Mouse (Mus musculus) neural tube, embryonic 14.5 days (tissue): ENCODE measurements around the gene Ddx18. TPM values are rescaled to one million over a fixed set of nuclear protein-coding genes. Genes with fewer than 3 reads are reported as not detected.

Source experiments
- ATAC-seq: fragments of 200-750 bp; cut with Nextera tagmentation; 2 replicates; pipeline ENCODE4 v1.8.0; 2017; ENCODE audit warnings: low read depth, mild to moderate bottlenecking, moderate TSS enrichment, moderate library complexity
- H3K27ac ChIP-seq: fragments of 300-500 bp; sonication (generic); 2 replicates; pipeline ENCODE4 v1.5.1; 2014; ENCODE audit warnings: low read depth, mild to moderate bottlenecking, control low read depth, low read length, moderate library complexity, mixed read lengths
- H3K27me3 ChIP-seq: fragments of 300-500 bp; sonication (generic); 2 replicates; pipeline ENCODE4 v1.6.1; 2014; ENCODE audit warnings: low read length; ENCODE audit not compliant: control insufficient read depth, insufficient read depth
- H3K36me3 ChIP-seq: fragments of 300-500 bp; sonication (generic); 2 replicates; pipeline ENCODE4 v1.6.1; 2014; ENCODE audit warnings: low read length, mixed read lengths; ENCODE audit not compliant: control insufficient read depth, insufficient read depth
- H3K4me1 ChIP-seq: fragments of 300-500 bp; sonication (generic); 2 replicates; pipeline ENCODE4 v1.6.1; 2014; ENCODE audit warnings: low read length; ENCODE audit not compliant: control insufficient read depth, insufficient read depth
- H3K4me2 ChIP-seq: fragments of 300-500 bp; sonication (generic); 2 replicates; pipeline ENCODE4 v1.6.1; 2014; ENCODE audit warnings: mild to moderate bottlenecking, low read depth, low read length, control low read depth
- H3K4me3 ChIP-seq: fragments of 300-500 bp; sonication (generic); 2 replicates; pipeline ENCODE4 v1.5.1; 2014; ENCODE audit warnings: low read depth, low read length, control low read depth, mixed read lengths
- H3K9ac ChIP-seq: fragments of 300-500 bp; sonication (generic); replicated peaks from 2 replicates; pipeline ENCODE4 v1.6.1; 2014; ENCODE audit warnings: low read depth, mild to moderate bottlenecking, control low read depth, low read length, mixed read lengths
- H3K9me3 ChIP-seq: fragments of 300-500 bp; sonication (generic); 2 replicates; pipeline ENCODE4 v1.6.1; 2016; ENCODE audit warnings: low read length; ENCODE audit not compliant: control insufficient read depth
- WGBS: fragments of 180-500 bp; shearing (Covaris S2); extraction: QIAGEN DNeasy Blood & Tissue Kit; methylation state at CpG from one replicate; pipeline ENCODE4 v1.1.7; 2014; 5-methylcytosine and 5-hydroxymethylcytosine counted together
- polyA plus RNA-seq: library from polyadenylated mRNA; unstranded; fragments of >200 nt; fragmentation: Nextera tagmentation; extraction: Ambion mirVana; gene quantifications from 2 replicates; pipeline ENCODE4 v1.2.1, GENCODE M21; 2014

The Ddx18 gene
- polyA plus RNA-seq, 1 experiment from 2014 or later = 37.1 TPM

- H3K4me1 ChIP-seq = no peaks in the 10 kb centered on the region
- no peaks in the 10 kb centered on the region for H3K9me3 ChIP-seq
- no peak overlapping the region for H3K4me2 ChIP-seq
- H3K27ac ChIP-seq = no peak overlapping the region
- no peak overlapping the region for H3K4me3 ChIP-seq
- H3K36me3 ChIP-seq = no peaks in the 10 kb centered on the region
- no peaks in the 10 kb centered on the region for H3K27me3 ChIP-seq
- no peak overlapping the region for H3K9ac ChIP-seq
- no peak for ATAC-seq
- 82% methylated on average over 8 of the region's 8 CpGs for WGBS
Measured at GRCm38 (mm10) chr1:121540361-121540760, 27.4 kb downstream of the Ddx18 start.

GRCm38 (mm10) chr1:121531439-121531838 is 36.4 kb downstream of the Ddx18 start:
- ATAC-seq = no peak
- H3K9ac ChIP-seq = no peak overlapping the region
- no peak overlapping the region for H3K4me3 ChIP-seq
- H3K9me3 ChIP-seq = no peaks in the 10 kb centered on the region
- H3K27me3 ChIP-seq = peaks cover 10% of the 10 kb centered on the region
- 70% methylated on average over 7 of the region's 7 CpGs for WGBS
- H3K4me1 ChIP-seq = no peaks in the 10 kb centered on the region
- no peaks in the 10 kb centered on the region for H3K36me3 ChIP-seq
- H3K27ac ChIP-seq = no peak overlapping the region
- H3K4me2 ChIP-seq = no peak overlapping the region

- H3K4me2 ChIP-seq = no peak overlapping the region
- H3K36me3 ChIP-seq = no peaks in the 10 kb centered on the region
- no peak overlapping the region for H3K9ac ChIP-seq
- WGBS = 93% methylated on average over 6 of the region's 6 CpGs
- H3K4me1 ChIP-seq = no peaks in the 10 kb centered on the region
- peaks cover 10% of the 10 kb centered on the region for H3K27me3 ChIP-seq
- no peak overlapping the region for H3K27ac ChIP-seq
- H3K9me3 ChIP-seq = no peaks in the 10 kb centered on the region
- no peak overlapping the region for H3K4me3 ChIP-seq
- ATAC-seq = no peak
Measured at GRCm38 (mm10) chr1:121529286-121529685, 38.5 kb downstream of the Ddx18 start.

GRCm38 (mm10) chr1:121528399-121528720 is 39.4 kb downstream of the Ddx18 start, which contains the start of gene Htr5b:
TSS of gene Htr5b (minus strand) at chr1:121528465.
- 2% methylated on average over 11 of the region's 11 CpGs for WGBS
- peak within 1 kb of the TSS; percentile 30 for H3K4me3 ChIP-seq
- peak; percentile 91 for ATAC-seq
- no peaks in the 10 kb centered on the region for H3K9me3 ChIP-seq
- H3K36me3 ChIP-seq = no peaks in the 10 kb centered on the region
- H3K27ac ChIP-seq = no peak within 1 kb of the TSS
- H3K9ac ChIP-seq = peak within 1 kb of the TSS; percentile 7; the same call in 1 of the 2 replicates
- peak within 1 kb of the TSS; percentile 56 for H3K4me2 ChIP-seq
- peaks cover 10% of the 10 kb centered on the region for H3K27me3 ChIP-seq
- no peaks in the 10 kb centered on the region for H3K4me1 ChIP-seq

GRCm38 (mm10) chr1:121527600-121528398 is 40.0 kb downstream of the Ddx18 start:
- peak; percentile 68; the same call in 1 of the 2 replicates for ATAC-seq
- 13% methylated on average over 55 of the region's 55 CpGs for WGBS

GRCm38 (mm10) chr1:121527061-121527460 is 40.7 kb downstream of the Ddx18 start:
- no peak overlapping the region for H3K9ac ChIP-seq

More at GRCm38 (mm10) chr1:121527600-121528398, 40.0 kb downstream of the Ddx18 start:
- peaks cover 10% of the 10 kb centered on the region for H3K27me3 ChIP-seq
- H3K4me1 ChIP-seq = no peaks in the 10 kb centered on the region
- no peaks in the 10 kb centered on the region for H3K36me3 ChIP-seq
- no peaks in the 10 kb centered on the region for H3K9me3 ChIP-seq
- H3K27ac ChIP-seq = no peak overlapping the region
- H3K4me2 ChIP-seq = peak overlapping the region; percentile 56
- peak overlapping the region; percentile 30 for H3K4me3 ChIP-seq
- H3K9ac ChIP-seq = peak overlapping the region; percentile 7; the same call in 1 of the 2 replicates

GRCm38 (mm10) chr1:121518609-121519008 is 49.2 kb downstream of the Ddx18 start:
- WGBS = 90% methylated on average over 1 of the region's 1 CpGs
- Histone ChIP-seq H3K36me3 (no peaks in the 10 kb centered on the region), H3K27ac (no peak overlapping the region), H3K4me2 (no peak overlapping the region), H3K9me3 (no peaks in the 10 kb centered on the region), H3K4me1 (no peaks in the 10 kb centered on the region), H3K27me3 (no peaks in the 10 kb centered on the region), H3K4me3 (no peak overlapping the region), H3K9ac (no peak overlapping the region)
- ATAC-seq = no peak

More at GRCm38 (mm10) chr1:121527061-121527460, 40.7 kb downstream of the Ddx18 start:
- Histone ChIP-seq H3K4me3 (peak overlapping the region; percentile 30), H3K27ac (no peak overlapping the region), H3K4me1 (no peaks in the 10 kb centered on the region), H3K4me2 (peak overlapping the region; percentile 56), H3K27me3 (peaks cover 10% of the 10 kb centered on the region), H3K36me3 (no peaks in the 10 kb centered on the region), H3K9me3 (no peaks in the 10 kb centered on the region)
- no peak for ATAC-seq
- 52% methylated on average over 17 of the region's 17 CpGs for WGBS

GRCm38 (mm10) chr1:121511966-121512365 is 55.8 kb downstream of the Ddx18 start:
- H3K4me3 ChIP-seq = no peak overlapping the region
- H3K9ac ChIP-seq = no peak overlapping the region
- H3K36me3 ChIP-seq = no peaks in the 10 kb centered on the region
- H3K27ac ChIP-seq = no peak overlapping the region
- no peak overlapping the region for H3K4me2 ChIP-seq
- no peaks in the 10 kb centered on the region for H3K4me1 ChIP-seq
- no peak for ATAC-seq
- no peaks in the 10 kb centered on the region for H3K27me3 ChIP-seq
- WGBS = 96% methylated on average over 2 of the region's 2 CpGs
- no peaks in the 10 kb centered on the region for H3K9me3 ChIP-seq

GRCm38 (mm10) chr1:121511186-121511585 is 56.6 kb downstream of the Ddx18 start:
- Histone ChIP-seq H3K9me3 (no peaks in the 10 kb centered on the region), H3K36me3 (no peaks in the 10 kb centered on the region), H3K9ac (no peak overlapping the region), H3K4me1 (no peaks in the 10 kb centered on the region), H3K27ac (no peak overlapping the region), H3K27me3 (no peaks in the 10 kb centered on the region), H3K4me2 (no peak overlapping the region), H3K4me3 (no peak overlapping the region)
- WGBS = 59% methylated on average over 2 of the region's 2 CpGs
- ATAC-seq = no peak
